Mouse (Mus musculus): ENCODE measurements at regions not wholly inside any gene's neighbourhood (a gene's known extent, or its start where the extent isn't known, plus 50 kb on each side); places are given as distances from the start of the nearest gene placed in this dataset.
"Not testable (repeated sequence)": the region's sequence is repeated elsewhere in the genome, so short reads cannot be mapped to it uniquely, and the experiment has no call there.

DNA sequence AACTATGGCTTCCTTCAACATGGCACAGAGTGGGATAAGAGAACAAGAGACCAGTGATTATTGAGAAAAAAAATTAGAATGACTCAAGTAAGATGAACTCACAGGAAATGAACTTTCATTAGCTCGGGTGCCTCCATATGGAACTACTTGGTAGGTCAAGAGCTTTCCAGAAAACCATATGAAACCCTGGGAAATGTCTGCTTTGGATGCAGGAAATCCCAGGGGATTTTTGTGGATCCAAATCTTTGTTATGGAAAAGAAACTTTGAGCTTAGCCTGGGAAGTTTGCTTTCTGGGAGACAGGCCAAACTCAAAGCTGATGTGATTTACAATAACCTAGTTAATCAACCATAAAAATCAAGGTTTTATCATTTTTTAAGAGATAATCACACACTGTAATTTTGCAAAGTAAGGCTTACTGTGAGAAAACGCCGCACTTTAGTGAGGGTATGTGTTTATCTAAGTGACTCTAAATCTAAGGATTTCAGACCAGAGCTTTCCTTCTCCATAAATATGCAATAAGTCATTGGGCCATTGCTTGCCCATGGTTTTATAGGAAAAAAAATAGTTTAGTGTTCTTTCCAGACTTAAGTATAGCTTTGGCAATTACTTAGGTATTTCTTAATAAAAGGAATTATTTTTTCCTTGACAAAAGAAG lies 767.0 kb upstream of the Impad1 start:
- ATAC-seq (ENCODE audit: insufficient read depth) = no peak
- WGBS (ENCODE audit: insufficient replicate concordance) = 67% methylated on average over 3 of the region's 3 CpGs

DNA sequence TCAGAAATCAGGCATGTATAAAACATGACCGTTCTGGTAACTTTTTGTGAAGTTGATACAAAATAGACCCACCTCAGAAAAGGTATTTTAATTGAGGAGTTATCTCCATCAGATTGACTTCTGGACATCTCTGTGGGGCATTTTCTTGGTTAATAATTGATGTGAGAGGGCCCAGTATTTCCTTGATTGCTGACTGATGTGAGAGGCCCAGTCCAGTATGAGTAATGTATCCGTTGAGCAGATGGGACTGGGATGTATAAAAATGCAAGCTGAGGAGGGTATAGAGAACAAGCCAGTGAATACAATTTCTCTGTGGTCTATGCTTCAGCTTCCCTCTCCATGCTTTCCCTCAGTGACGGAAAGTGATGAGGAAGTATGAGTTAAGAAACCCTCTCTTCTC lies 747.0 kb upstream of the Impad1 start:
- ATAC-seq (ENCODE audit: insufficient read depth) (no peak), DNase-seq (ENCODE audit: low read depth in 3 of 3, low spot score in 3 of 3) (no peak)
- no peak overlapping the region for H3K4me2 ChIP-seq (ENCODE audit: low read depth)
- H3K36me3 ChIP-seq (replicated peaks; ENCODE audit: control insufficient read depth, insufficient read depth, low read depth) = no peaks in the 10 kb centered on the region
- 47% methylated on average over 3 of the region's 3 CpGs for WGBS (ENCODE audit: insufficient replicate concordance)
- H3K4me1 ChIP-seq (replicated peaks; ENCODE audit: control insufficient read depth in 2 of 2, insufficient read depth in 2 of 2, low read length in 1 of 2) = no peaks in the 10 kb centered on the region
- H3K9me3 ChIP-seq (ENCODE audit: control insufficient read depth, low read length) = no peaks in the 10 kb centered on the region
- no peaks in the 10 kb centered on the region for H3K27me3 ChIP-seq (ENCODE audit: control insufficient read depth, insufficient read depth, low read length)
- H3K27ac ChIP-seq = no peak overlapping the region
- TF ChIP-seq CTCF (IDR thresholded peaks at IDR 0.05; ENCODE audit: low read depth) (no peak), EP300 (IDR thresholded peaks at IDR 0.05; ENCODE audit: low read depth) (no peak)
- H3K9ac ChIP-seq (replicated peaks) = no peak overlapping the region
- no peak overlapping the region for H3K4me3 ChIP-seq (ENCODE audit: insufficient read depth in 1 of 2, low read depth in 2 of 2, low read length in 2 of 2)

More for the DNA sequence above, 767.0 kb upstream of the Impad1 start:
- H3K4me1 ChIP-seq (replicated peaks; ENCODE audit: control insufficient read depth in 2 of 2, insufficient read depth in 2 of 2, low read length in 1 of 2) = no peaks in the 10 kb centered on the region
- TF ChIP-seq EP300 (IDR thresholded peaks at IDR 0.05; ENCODE audit: low read depth) (no peak), CTCF (IDR thresholded peaks at IDR 0.05; ENCODE audit: low read depth) (no peak)
- H3K36me3 ChIP-seq (replicated peaks; ENCODE audit: control insufficient read depth, insufficient read depth, low read depth) = no peaks in the 10 kb centered on the region
- H3K27ac ChIP-seq = no peak overlapping the region
- H3K9ac ChIP-seq (replicated peaks) = no peak overlapping the region
- no peak overlapping the region for H3K4me2 ChIP-seq (ENCODE audit: low read depth)
- H3K27me3 ChIP-seq (ENCODE audit: control insufficient read depth, insufficient read depth, low read length) = no peaks in the 10 kb centered on the region
- H3K4me3 ChIP-seq (ENCODE audit: insufficient read depth in 1 of 2, low read depth in 2 of 2, low read length in 2 of 2) = no peak overlapping the region
- DNase-seq (ENCODE audit: low read depth in 3 of 3, low spot score in 3 of 3) = no peak
- H3K9me3 ChIP-seq (ENCODE audit: control insufficient read depth, low read length) = no peaks in the 10 kb centered on the region

DNA sequence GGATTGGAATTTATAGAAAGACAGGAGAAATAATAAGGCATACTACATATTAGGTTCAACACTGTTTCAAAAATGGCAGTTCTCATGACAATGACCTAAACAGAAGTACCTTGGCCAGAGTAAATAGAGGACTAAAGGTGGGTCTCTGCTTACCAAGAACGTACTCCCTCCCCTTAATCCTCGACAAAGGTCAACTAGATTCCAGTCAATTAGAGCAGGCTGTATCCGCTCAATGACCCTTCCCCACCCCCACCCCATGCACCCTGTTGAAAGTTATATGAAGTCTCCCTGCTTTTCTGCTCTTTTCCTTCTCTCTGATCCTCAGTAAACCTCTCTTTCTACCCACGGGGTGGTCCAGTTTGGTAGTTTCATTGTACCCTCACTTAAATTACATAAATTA lies 737.3 kb upstream of the Impad1 start:
- no peak for TF ChIP-seq EP300 (IDR thresholded peaks at IDR 0.05; ENCODE audit: low read depth)
- TF ChIP-seq CTCF (IDR thresholded peaks at IDR 0.05; ENCODE audit: low read depth) = no peak
- Histone ChIP-seq H3K27me3 (ENCODE audit: control insufficient read depth, insufficient read depth, low read length) (no peaks in the 10 kb centered on the region), H3K27ac (no peak overlapping the region), H3K4me3 (ENCODE audit: insufficient read depth in 1 of 2, low read depth in 2 of 2, low read length in 2 of 2) (no peak overlapping the region), H3K36me3 (replicated peaks; ENCODE audit: control insufficient read depth, insufficient read depth, low read depth) (no peaks in the 10 kb centered on the region), H3K4me1 (replicated peaks; ENCODE audit: control insufficient read depth in 2 of 2, insufficient read depth in 2 of 2, low read length in 1 of 2) (no peaks in the 10 kb centered on the region), H3K9me3 (ENCODE audit: control insufficient read depth, low read length) (no peaks in the 10 kb centered on the region), H3K9ac (replicated peaks) (no peak overlapping the region), H3K4me2 (ENCODE audit: low read depth) (no peak overlapping the region)
- 43% methylated on average over 4 of the region's 4 CpGs for WGBS (ENCODE audit: insufficient replicate concordance)
- ATAC-seq (ENCODE audit: insufficient read depth) (no peak), DNase-seq (ENCODE audit: low read depth in 3 of 3, low spot score in 3 of 3) (no peak)

DNA sequence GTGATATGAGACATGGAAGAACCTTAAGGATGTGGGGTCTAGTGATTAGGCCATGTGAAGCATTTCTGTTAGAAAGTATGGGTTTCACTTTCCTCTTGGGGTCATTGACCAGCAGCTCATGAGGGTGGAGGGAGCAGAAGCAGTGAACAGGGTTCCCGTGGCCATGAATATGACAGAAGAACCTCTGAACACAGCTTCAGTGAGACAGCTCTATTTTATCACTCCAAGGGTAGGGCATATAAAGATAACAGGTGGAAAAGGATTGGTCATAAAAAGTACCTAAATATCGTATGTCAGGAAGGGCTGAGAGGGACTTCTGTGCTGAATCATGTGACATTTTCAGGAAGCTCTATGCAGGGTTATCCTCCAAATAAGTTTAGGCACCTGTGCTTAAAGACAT lies 725.4 kb upstream of the Impad1 start:
- 48% methylated on average over 2 of the region's 2 CpGs for WGBS (ENCODE audit: insufficient replicate concordance)
- Histone ChIP-seq H3K27me3 (ENCODE audit: control insufficient read depth, insufficient read depth, low read length) (no peaks in the 10 kb centered on the region), H3K27ac (no peak overlapping the region), H3K4me1 (replicated peaks; ENCODE audit: control insufficient read depth in 2 of 2, insufficient read depth in 2 of 2, low read length in 1 of 2) (no peaks in the 10 kb centered on the region), H3K9ac (replicated peaks) (no peak overlapping the region), H3K36me3 (replicated peaks; ENCODE audit: control insufficient read depth, insufficient read depth, low read depth) (no peaks in the 10 kb centered on the region), H3K9me3 (ENCODE audit: control insufficient read depth, low read length) (no peaks in the 10 kb centered on the region), H3K4me2 (ENCODE audit: low read depth) (no peak overlapping the region), H3K4me3 (ENCODE audit: insufficient read depth in 1 of 2, low read depth in 2 of 2, low read length in 2 of 2) (no peak overlapping the region)
- TF ChIP-seq EP300 (IDR thresholded peaks at IDR 0.05; ENCODE audit: low read depth) (no peak), CTCF (IDR thresholded peaks at IDR 0.05; ENCODE audit: low read depth) (no peak)
- DNase-seq (ENCODE audit: low read depth in 3 of 3, low spot score in 3 of 3) = no peak
- ATAC-seq (ENCODE audit: insufficient read depth) = no peak

DNA sequence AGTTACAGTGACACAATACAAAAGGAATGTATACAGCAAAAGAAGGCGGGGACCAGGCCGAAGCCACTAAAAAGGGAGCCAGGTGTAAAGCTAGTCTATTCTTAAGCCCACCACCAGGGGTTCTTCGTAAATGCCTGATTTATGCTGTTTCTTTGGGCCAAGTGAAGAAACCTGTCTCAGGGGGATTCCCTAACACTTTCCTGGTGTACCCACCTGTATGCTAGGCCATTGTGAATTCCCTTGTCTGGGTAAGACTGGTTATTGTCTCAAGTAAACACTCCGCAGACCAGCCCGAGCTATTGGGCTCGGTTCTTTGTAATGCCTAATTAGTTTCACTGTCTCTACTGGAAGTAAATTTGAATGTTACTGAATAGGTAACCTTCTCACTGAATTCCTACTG lies 722.3 kb upstream of the Impad1 start:
- WGBS (ENCODE audit: insufficient replicate concordance) = 63% methylated on average over 6 of the region's 6 CpGs
- DNase-seq (ENCODE audit: low read depth in 3 of 3, low spot score in 3 of 3); H3K4me1 ChIP-seq (replicated peaks; ENCODE audit: control insufficient read depth in 2 of 2, insufficient read depth in 2 of 2, low read length in 1 of 2); H3K27me3 ChIP-seq (ENCODE audit: control insufficient read depth, insufficient read depth, low read length); H3K36me3 ChIP-seq (replicated peaks; ENCODE audit: control insufficient read depth, insufficient read depth, low read depth); H3K9me3 ChIP-seq (ENCODE audit: control insufficient read depth, low read length); H3K4me3 ChIP-seq (ENCODE audit: insufficient read depth in 1 of 2, low read depth in 2 of 2, low read length in 2 of 2); H3K9ac ChIP-seq (replicated peaks); H3K27ac ChIP-seq; H3K4me2 ChIP-seq (ENCODE audit: low read depth); ATAC-seq (ENCODE audit: insufficient read depth): not testable (repeated sequence)

Measured in liver, embryonic 14.5 days (tissue).